Mouse (Mus musculus) heart, postnatal 4 days (tissue): Measurements from ENCODE around the gene Abca17. TPM values are rescaled to one million over a fixed set of nuclear protein-coding genes. Genes with fewer than 3 reads are reported as not detected.
A peak's percentile ranks its signal among the peaks of the same experiment; 100 is the strongest.

Experiments
- DNase-seq: peaks from one replicate; pipeline ENCODE4 v3.0.0; 2021
- microRNA-seq, 2 experiments: library from miRNA; unstranded; fragments of <30 nt; microRNA quantifications; one replicate each; pipeline ENCODE4 v1.2.0; 2021 to 2022
- total RNA-seq, 2 experiments: library from RNA; stranded (reverse); gene quantifications; 2 replicates each; pipeline ENCODE4 v1.2.3; 2021

The Abca17 gene
- total RNA-seq, 2 experiments from 2014 or later = 0.05 TPM; not detected in 1

GRCm38 (mm10) chr17:24236479-24236878 is 114.4 kb downstream of the Abca17 start:
- no peak for DNase-seq

- no peak for DNase-seq
Measured at GRCm38 (mm10) chr17:24227941-24228340, 122.9 kb downstream of the Abca17 start.

- no peak for DNase-seq
Measured at GRCm38 (mm10) chr17:24226721-24227120, 124.1 kb downstream of the Abca17 start.

GRCm38 (mm10) chr17:24225851-24226250 is 125.0 kb downstream of the Abca17 start:
- DNase-seq = no peak

GRCm38 (mm10) chr17:24224741-24225140 is 126.1 kb downstream of the Abca17 start:
- DNase-seq = no peak

GRCm38 (mm10) chr17:24223513-24223912 is 127.4 kb downstream of the Abca17 start:
- no peak for DNase-seq

- no peak for DNase-seq
Measured at GRCm38 (mm10) chr17:24222653-24223052, 128.2 kb downstream of the Abca17 start.

- DNase-seq = peak; percentile 92
Measured at GRCm38 (mm10) chr17:24220435-24221411, 130.1 kb downstream of the Abca17 start, which contains the start of gene Tedc2. Gene Tedc2, minus strand, starts transcription at chr17:24220851.

- no peak for DNase-seq
Measured at GRCm38 (mm10) chr17:24216836-24217235, 134.0 kb downstream of the Abca17 start.

Small RNAs within 50 kb of the gene (microRNA-seq; reads per million reads assigned to microRNA genes)
- gene Gm24427 = 0 reads per million in 2 experiments
- 3.5 to 4.9 reads per million in 2 experiments for gene Mir5134
- 0 to 0.61 reads per million in 2 experiments for gene Mir6965

Other genes starting within 250 kb of the Abca17 start
- 10 to 100 TPM; 62.1 to 62.6 TPM for gene Pdpk1, start 200.1 kb downstream of the Abca17 start, total RNA-seq
- 10 to 100 TPM; 19.5 to 19.6 TPM for gene Amdhd2, start 187.3 kb downstream of the Abca17 start, total RNA-seq
- 100 to 1,000 TPM; 291 to 298 TPM for gene Atp6v0c, start 181.4 kb downstream of the Abca17 start, total RNA-seq
- gene Tbc1d24, start 145.5 kb downstream of the Abca17 start, total RNA-seq = 10 to 100 TPM in 1 of 2 experiments, 1 to 10 TPM in 1; 9.6 to 10.9 TPM
- 1 to 10 TPM; 2.3 to 2.4 TPM for gene Ntn3, start 141.5 kb downstream of the Abca17 start, total RNA-seq
- gene Tedc2, start 130.2 kb downstream of the Abca17 start, total RNA-seq = 1 to 10 TPM; 4.2 to 5.1 TPM
- gene Ccnf, start 99.6 kb downstream of the Abca17 start, total RNA-seq = 10 to 100 TPM; 18.1 to 20.1 TPM
- gene Abca3, start 882 bp upstream of the Abca17 start, total RNA-seq = 10 to 100 TPM; 14.7 to 16.8 TPM
- 100 to 1,000 TPM; 130 to 135 TPM for gene Rnps1, start 63.5 kb upstream of the Abca17 start, total RNA-seq
- gene Eci1, start 75.6 kb upstream of the Abca17 start, total RNA-seq = 100 to 1,000 TPM; 323 to 342 TPM
- gene Dnase1l2, start 92.0 kb upstream of the Abca17 start, total RNA-seq = 1 to 10 TPM; 1.0 to 1.5 TPM
- gene E4f1, start 119.2 kb upstream of the Abca17 start, total RNA-seq = 10 to 100 TPM; 17.3 to 19.3 TPM
- 10 to 100 TPM; 46.5 to 49.3 TPM for gene Pgp, start 119.3 kb upstream of the Abca17 start, total RNA-seq
- under 1 TPM in 1 of 2 experiments, not detected in 1; 0.29 TPM for gene Bricd5, start 122.8 kb upstream of the Abca17 start, total RNA-seq
- 10 to 100 TPM; 14.9 to 16.3 TPM for gene Mlst8, start 128.0 kb upstream of the Abca17 start, total RNA-seq
- gene Caskin1, start 137.5 kb upstream of the Abca17 start, total RNA-seq = under 1 TPM; 0.34 to 0.91 TPM
- gene Traf7, start 176.9 kb upstream of the Abca17 start, total RNA-seq = 100 to 1,000 TPM in 1 of 2 experiments, 10 to 100 TPM in 1; 97.6 to 106 TPM
- gene Rab26, start 183.1 kb upstream of the Abca17 start, total RNA-seq = under 1 TPM; 0.27 to 0.38 TPM
- 10 to 100 TPM; 50.1 to 52.6 TPM for gene Pkd1, start 198.8 kb upstream of the Abca17 start, total RNA-seq